Mouse (Mus musculus) bone marrow, adult 2 months (tissue): ENCODE measurements at regions not wholly inside any gene's neighbourhood (a gene's known extent, or its start where the extent isn't known, plus 50 kb on each side); places are given as distances from the start of the nearest gene placed in this dataset.

Source experiments
- CTCF ChIP-seq: fragments of 200-500 bp; IDR thresholded peaks from 2 replicates; pipeline ENCODE4 v1.5.1; 2011; ENCODE audit warnings: low read length, control low read depth; ENCODE audit not compliant: control insufficient read depth, insufficient read depth
- POLR2A ChIP-seq: fragments of 200-500 bp; IDR thresholded peaks from 2 replicates; pipeline ENCODE4 v1.6.1; 2011; ENCODE audit warnings: low read depth, mild to moderate bottlenecking, control low read depth, low read length, borderline replicate concordance; ENCODE audit not compliant: control insufficient read depth

DNA sequence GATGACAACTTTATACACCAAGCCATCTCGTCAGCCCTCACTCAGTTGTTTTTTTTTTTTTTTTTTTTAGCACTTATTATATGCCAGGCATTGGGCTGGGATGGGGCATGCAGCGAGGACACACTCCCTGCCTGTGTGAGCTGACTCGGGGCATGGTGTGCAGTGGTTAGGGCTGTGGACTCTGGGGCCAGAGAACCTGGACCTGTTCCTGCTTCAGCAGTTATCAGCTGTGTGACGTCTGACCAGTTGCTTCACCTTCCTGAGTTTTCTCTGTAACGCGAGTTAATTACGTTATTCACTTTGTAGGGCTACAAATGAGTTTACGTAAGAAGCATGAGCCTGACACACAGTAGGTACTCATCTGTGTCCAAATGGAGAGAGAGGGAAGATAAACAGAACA is 77.7 kb upstream of the Tmem189 start:
- TF ChIP-seq POLR2A (no peak), CTCF (no peak)
